Mouse (Mus musculus) granulocyte monocyte progenitor cell, adult 5-6 weeks (primary cell): ENCODE measurements around the gene Cybb. TPM values are rescaled to one million over a fixed set of nuclear protein-coding genes. Genes with fewer than 3 reads are reported as not detected.

ENCODE experiments used
- total RNA-seq, 2 experiments: library from RNA; stranded (forward) in 1 of 2; stranded (reverse) in 1 of 2; fragments of 200-712, 200-1000 nt in 1 of 2; fragments of >200 nt in 1 of 2; fragmentation: Nextera tagmentation in 1 of 2; gene quantifications; 2 replicates each; pipeline ENCODE4 v1.2.3; 2014 to 2017

Gene Cybb
- total RNA-seq, 2 experiments from 2014 or later: 43.0 to 67.4 TPM

Other genes with a start within 250 kb of the Cybb start
- gene Gm14862, start 230.9 kb downstream of the Cybb start, total RNA-seq (2014; fragmentation: Nextera tagmentation): not detected in 2 replicates
- not detected in 2 replicates for gene Gm14862, start 230.9 kb downstream of the Cybb start, total RNA-seq (2017)
- gene Xk, start 215.0 kb downstream of the Cybb start, total RNA-seq (2014; fragmentation: Nextera tagmentation): 14.0 and 16.1 TPM in 2 replicates
- 6.3 and 6.5 TPM in 2 replicates for gene Xk, start 215.0 kb downstream of the Cybb start, total RNA-seq (2017)
- gene H2al1m, start 204.0 kb downstream of the Cybb start, total RNA-seq (2014; fragmentation: Nextera tagmentation): 0.83 TPM in 1 of 2 replicates, not detected in the other
- gene H2al1m, start 204.0 kb downstream of the Cybb start, total RNA-seq (2017): 0.34 and 1.7 TPM in 2 replicates
- gene H2al1k, start 137.1 kb downstream of the Cybb start, total RNA-seq (2014; fragmentation: Nextera tagmentation): not detected in 2 replicates
- gene H2al1k, start 137.1 kb downstream of the Cybb start, total RNA-seq (2017): not detected in 2 replicates
- gene H2al1o, start 84.6 kb upstream of the Cybb start, total RNA-seq (2014; fragmentation: Nextera tagmentation): not detected in 2 replicates
- gene H2al1o, start 84.6 kb upstream of the Cybb start, total RNA-seq (2017): not detected in 2 replicates
- gene Dynlt3, start 175.2 kb upstream of the Cybb start, total RNA-seq (2014; fragmentation: Nextera tagmentation): 31.5 and 36.6 TPM in 2 replicates
- gene Dynlt3, start 175.2 kb upstream of the Cybb start, total RNA-seq (2017): 69.8 and 76.0 TPM in 2 replicates